Mouse (Mus musculus): ENCODE data around the gene Inf2. TPM values are rescaled to one million over a fixed set of nuclear protein-coding genes. Genes with fewer than 3 reads are reported as not detected.
A peak's percentile ranks its signal among the peaks of the same experiment; 100 is the strongest.

The Inf2 gene
- polyA plus RNA-seq, 1 experiment from 2014 or later: 2.2 TPM

- 13% methylated on average over 16 of the region's 16 CpGs for WGBS
- Histone ChIP-seq H3K4me1 (peaks cover 22% of the 10 kb centered on the region), H3K4me2 (replicated peaks) (peak overlapping the region; percentile 98), H3K27me3 (replicated peaks) (peaks cover 43% of the 10 kb centered on the region), H3K4me3 (peak overlapping the region; percentile 47), H3K27ac (no peak overlapping the region), H3K9ac (peak overlapping the region; percentile 69), H3K9me3 (no peaks in the 10 kb centered on the region), H3K36me3 (no peaks in the 10 kb centered on the region)
- peak; percentile 4; the same call in 1 of the 2 replicates for ATAC-seq (ENCODE audit: low FRiP score, low read depth)
Observed at GRCm38 (mm10) chr12:112620354-112621061, 31.9 kb downstream of the Inf2 start.

GRCm38 (mm10) chr12:112621900-112622299 is 33.3 kb downstream of the Inf2 start:
- no peak overlapping the region for H3K27ac ChIP-seq
- no peak overlapping the region for H3K4me2 ChIP-seq (replicated peaks)
- H3K4me1 ChIP-seq: peaks cover 22% of the 10 kb centered on the region
- H3K9ac ChIP-seq: no peak overlapping the region
- ATAC-seq (ENCODE audit: low FRiP score, low read depth): no peak
- H3K9me3 ChIP-seq: no peaks in the 10 kb centered on the region
- 87% methylated on average over 3 of the region's 3 CpGs for whole genome bisulfite sequencing
- no peaks in the 10 kb centered on the region for H3K36me3 ChIP-seq
- H3K4me3 ChIP-seq: no peak overlapping the region
- peaks cover 43% of the 10 kb centered on the region for H3K27me3 ChIP-seq (replicated peaks)

DNA sequence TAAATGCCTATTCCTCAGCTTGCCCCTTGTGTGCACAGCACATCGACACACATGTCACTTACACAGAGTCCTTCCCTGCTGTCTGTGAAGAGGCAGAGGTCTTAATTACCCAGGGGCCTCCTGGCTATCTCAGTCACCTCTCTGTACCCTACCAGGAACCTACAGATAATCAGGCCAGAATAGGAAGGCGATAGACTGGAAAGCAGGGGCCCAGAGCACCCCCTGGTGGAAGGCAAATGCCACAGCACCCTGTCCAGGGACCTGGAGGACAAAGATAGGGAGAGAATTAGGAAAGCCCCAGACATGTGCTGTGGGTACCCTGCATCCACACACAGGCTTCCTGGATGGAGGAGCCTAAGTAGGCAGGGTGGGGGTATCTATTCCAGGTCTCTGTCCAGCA is 35.2 kb downstream of the Inf2 start:
- no peaks in the 10 kb centered on the region for H3K36me3 ChIP-seq
- 17% methylated on average over 2 of the region's 2 CpGs for WGBS
- no peak overlapping the region for H3K9ac ChIP-seq
- H3K4me2 ChIP-seq (replicated peaks): no peak overlapping the region
- no peaks in the 10 kb centered on the region for H3K9me3 ChIP-seq
- no peak overlapping the region for H3K27ac ChIP-seq
- H3K4me1 ChIP-seq: peaks cover 22% of the 10 kb centered on the region
- peak; percentile 14; the same call in 1 of the 2 replicates for ATAC-seq (ENCODE audit: low FRiP score, low read depth)
- H3K27me3 ChIP-seq (replicated peaks): peaks cover 38% of the 10 kb centered on the region
- no peak overlapping the region for H3K4me3 ChIP-seq

GRCm38 (mm10) chr12:112625700-112626099 is 37.1 kb downstream of the Inf2 start:
- Histone ChIP-seq H3K4me3 (no peak overlapping the region), H3K9ac (no peak overlapping the region), H3K4me1 (peaks cover 12% of the 10 kb centered on the region; the same call in 1 of the 2 replicates), H3K36me3 (no peaks in the 10 kb centered on the region), H3K27ac (no peak overlapping the region), H3K4me2 (replicated peaks) (no peak overlapping the region), H3K9me3 (no peaks in the 10 kb centered on the region), H3K27me3 (replicated peaks) (peaks cover 18% of the 10 kb centered on the region)
- no peak for ATAC-seq (ENCODE audit: low FRiP score, low read depth)
- WGBS: 84% methylated on average over 4 of the region's 4 CpGs

- H3K9me3 ChIP-seq: no peaks in the 10 kb centered on the region
- 0 out of 2 replicates have a peak, but pooled peaks cover 12% of the 10 kb centered on the region for H3K4me1 ChIP-seq
- 79% methylated on average over 6 of the region's 6 CpGs for WGBS
- ATAC-seq (ENCODE audit: low FRiP score, low read depth): no peak
- H3K27me3 ChIP-seq (replicated peaks): peaks cover 11% of the 10 kb centered on the region
- H3K9ac ChIP-seq: no peak overlapping the region
- no peak overlapping the region for H3K4me2 ChIP-seq (replicated peaks)
- no peaks in the 10 kb centered on the region for H3K36me3 ChIP-seq
- H3K27ac ChIP-seq: no peak overlapping the region
- H3K4me3 ChIP-seq: no peak overlapping the region
Observed at GRCm38 (mm10) chr12:112626455-112626854, 37.9 kb downstream of the Inf2 start.

DNA sequence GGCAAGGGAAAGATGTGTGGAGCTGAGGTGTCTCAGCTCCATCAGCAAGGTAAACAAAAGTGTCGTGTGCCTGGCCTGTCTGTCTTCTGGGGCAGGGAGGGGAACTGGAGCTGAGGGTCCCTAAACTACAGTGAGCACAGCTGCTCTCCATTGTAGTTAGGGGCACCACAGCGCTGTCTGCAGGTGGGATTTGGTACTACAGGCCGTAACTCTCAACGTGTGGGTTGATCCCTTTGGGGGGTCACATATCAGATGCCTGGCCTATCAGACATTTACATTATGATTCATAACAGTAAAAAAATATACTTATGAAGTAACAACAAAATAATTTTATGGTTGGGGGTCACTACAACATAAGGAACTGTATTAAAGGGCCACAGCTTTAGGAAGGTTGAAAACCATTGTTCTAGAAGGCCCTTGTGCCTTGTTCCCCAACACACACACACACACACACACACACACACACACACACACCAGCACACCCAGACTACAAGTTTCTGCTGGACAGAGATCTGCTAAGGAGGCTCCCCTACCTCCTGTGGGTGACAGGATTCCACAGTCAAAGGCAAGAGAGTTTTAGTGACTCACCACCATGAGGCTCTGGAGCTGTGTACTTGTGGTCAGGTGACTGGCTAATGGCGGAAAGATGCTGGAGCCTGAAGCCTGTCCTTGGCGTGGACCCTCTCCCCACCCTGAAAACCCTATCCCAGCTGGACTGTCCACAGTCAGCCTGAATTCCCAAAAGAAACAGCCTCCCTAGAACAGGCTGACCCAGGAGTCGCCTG is 38.7 kb downstream of the Inf2 start:
- H3K4me2 ChIP-seq (replicated peaks): no peak overlapping the region
- 68% methylated on average over 7 of the region's 7 CpGs for WGBS
- no peak for ATAC-seq (ENCODE audit: low FRiP score, low read depth)
- no peak overlapping the region for H3K27ac ChIP-seq
- no peaks in the 10 kb centered on the region for H3K9me3 ChIP-seq
- 0 out of 2 replicates have a peak, but pooled peaks cover 4% of the 10 kb centered on the region for H3K27me3 ChIP-seq (replicated peaks)
- no peak overlapping the region for H3K9ac ChIP-seq
- no peaks in the 10 kb centered on the region for H3K36me3 ChIP-seq
- H3K4me3 ChIP-seq: no peak overlapping the region
- H3K4me1 ChIP-seq: 0 out of 2 replicates have a peak, but pooled peaks cover 12% of the 10 kb centered on the region

GRCm38 (mm10) chr12:112628197-112628596 is 39.6 kb downstream of the Inf2 start:
- H3K9me3 ChIP-seq: no peaks in the 10 kb centered on the region
- no peaks in the 10 kb centered on the region for H3K27me3 ChIP-seq (replicated peaks)
- H3K36me3 ChIP-seq: no peaks in the 10 kb centered on the region
- H3K4me2 ChIP-seq (replicated peaks): no peak overlapping the region
- 86% methylated on average over 6 of the region's 6 CpGs for WGBS
- ATAC-seq (ENCODE audit: low FRiP score, low read depth): no peak
- no peak overlapping the region for H3K4me3 ChIP-seq
- 0 out of 2 replicates have a peak, but pooled peaks cover 12% of the 10 kb centered on the region for H3K4me1 ChIP-seq
- no peak overlapping the region for H3K9ac ChIP-seq
- H3K27ac ChIP-seq: no peak overlapping the region

DNA sequence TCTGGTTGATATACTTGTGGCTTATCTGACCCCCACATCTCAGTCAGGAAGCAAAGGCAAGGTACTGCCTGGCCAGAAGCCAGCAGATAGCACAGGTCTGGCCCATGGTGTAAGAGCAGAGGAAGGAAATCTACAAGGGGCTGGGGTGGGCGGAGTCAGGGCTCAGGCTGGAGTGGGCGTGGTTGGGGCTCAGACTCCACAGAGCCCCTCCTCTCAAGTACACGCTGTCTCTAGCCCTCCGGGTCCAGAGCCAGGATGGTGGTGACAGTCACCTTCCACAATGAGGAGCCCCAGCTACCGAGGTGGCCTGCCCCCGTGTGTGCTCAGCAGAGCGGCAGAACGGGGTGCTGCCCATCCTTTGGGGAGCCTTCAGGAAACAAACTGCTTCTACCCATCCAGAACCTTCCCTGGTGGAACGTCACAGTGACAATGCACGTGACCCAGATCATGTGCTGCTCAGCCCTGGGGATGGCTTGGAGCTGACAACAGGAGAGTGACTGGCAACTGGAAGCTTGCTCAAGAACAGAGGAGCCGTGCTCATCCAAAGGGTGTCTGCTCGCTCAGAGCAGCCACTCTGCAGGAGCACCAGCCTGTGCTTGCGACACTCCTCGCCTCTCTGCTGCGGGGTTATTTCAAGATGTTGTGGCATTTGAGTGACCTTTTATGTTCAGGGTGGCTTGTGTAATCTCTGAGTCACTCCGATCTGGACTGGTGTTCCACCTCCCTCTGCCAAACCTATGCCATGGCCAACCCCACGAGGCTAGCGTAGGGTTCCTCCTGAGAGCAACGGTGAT is 40.5 kb downstream of the Inf2 start:
- ATAC-seq (ENCODE audit: low FRiP score, low read depth): peak; percentile 51
- no peak overlapping the region for H3K9ac ChIP-seq
- no peaks in the 10 kb centered on the region for H3K36me3 ChIP-seq
- H3K27ac ChIP-seq: no peak overlapping the region
- H3K4me3 ChIP-seq: no peak overlapping the region
- H3K27me3 ChIP-seq (replicated peaks): no peaks in the 10 kb centered on the region
- no peaks in the 10 kb centered on the region for H3K9me3 ChIP-seq
- 38% methylated on average over 19 of the region's 19 CpGs for WGBS
- 0 out of 2 replicates have a peak, but pooled peaks cover 11% of the 10 kb centered on the region for H3K4me1 ChIP-seq
- H3K4me2 ChIP-seq (replicated peaks): peak overlapping the region; percentile 53

DNA sequence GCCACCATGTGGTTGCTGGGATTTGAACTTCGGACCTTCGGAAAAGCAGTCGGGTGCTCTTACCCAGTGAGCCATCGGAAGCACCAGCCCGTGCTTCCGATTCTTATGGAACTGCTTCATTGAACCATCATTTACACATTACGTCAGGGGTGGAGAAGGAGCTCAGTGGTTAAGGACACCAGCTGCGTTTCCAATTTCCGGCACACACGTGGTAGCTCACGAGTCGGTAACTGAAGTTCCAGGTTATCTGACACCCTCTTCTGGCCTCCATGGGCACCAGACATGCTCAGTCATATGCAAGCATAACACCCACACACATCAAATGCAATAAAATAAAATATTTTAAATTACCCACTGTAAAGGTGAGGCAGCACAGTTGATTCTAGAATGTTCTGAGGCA is 41.4 kb downstream of the Inf2 start:
- WGBS: 94% methylated on average over 12 of the region's 12 CpGs
- Histone ChIP-seq H3K27ac (no peak overlapping the region), H3K27me3 (replicated peaks) (no peaks in the 10 kb centered on the region), H3K36me3 (no peaks in the 10 kb centered on the region), H3K9ac (no peak overlapping the region), H3K9me3 (no peaks in the 10 kb centered on the region), H3K4me2 (replicated peaks) (no peak overlapping the region), H3K4me3 (no peak overlapping the region), H3K4me1 (0 out of 2 replicates have a peak, but pooled peaks cover 8% of the 10 kb centered on the region)
- ATAC-seq (ENCODE audit: low FRiP score, low read depth): no peak

- Histone ChIP-seq H3K4me3 (no peak overlapping the region), H3K9me3 (no peaks in the 10 kb centered on the region), H3K4me1 (0 out of 2 replicates have a peak, but pooled peaks cover 8% of the 10 kb centered on the region), H3K4me2 (replicated peaks) (no peak overlapping the region), H3K36me3 (no peaks in the 10 kb centered on the region), H3K27me3 (replicated peaks) (no peaks in the 10 kb centered on the region), H3K27ac (no peak overlapping the region), H3K9ac (no peak overlapping the region)
- ATAC-seq (ENCODE audit: low FRiP score, low read depth): no peak
- 84% methylated on average over 5 of the region's 5 CpGs for WGBS
Observed at GRCm38 (mm10) chr12:112630796-112631195, 42.2 kb downstream of the Inf2 start.

DNA sequence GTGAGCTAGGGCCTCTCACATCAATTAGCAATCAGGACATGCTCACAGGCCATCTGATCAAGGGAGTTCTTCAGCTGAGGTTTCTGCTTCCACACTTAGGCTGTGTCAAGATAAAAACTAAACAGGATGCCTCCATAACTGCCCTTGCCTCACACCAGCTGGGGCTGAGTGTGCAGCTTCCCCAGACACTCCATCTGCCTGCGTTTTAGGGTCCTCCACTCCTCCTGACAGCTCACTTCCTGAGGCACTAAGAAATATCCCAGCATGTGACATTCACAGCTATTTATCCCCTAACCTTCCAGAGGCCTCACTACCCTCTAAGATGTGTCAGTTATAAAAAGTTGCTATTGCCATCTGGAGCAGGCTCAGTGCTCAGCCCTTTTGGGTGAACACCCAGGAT is 42.9 kb downstream of the Inf2 start:
- H3K9me3 ChIP-seq: no peaks in the 10 kb centered on the region
- H3K4me2 ChIP-seq (replicated peaks): no peak overlapping the region
- 0 out of 2 replicates have a peak, but pooled peaks cover 8% of the 10 kb centered on the region for H3K4me1 ChIP-seq
- no peaks in the 10 kb centered on the region for H3K27me3 ChIP-seq (replicated peaks)
- no peak overlapping the region for H3K27ac ChIP-seq
- no peak overlapping the region for H3K9ac ChIP-seq
- H3K4me3 ChIP-seq: no peak overlapping the region
- WGBS: 59% methylated on average over 1 of the region's 1 CpGs
- ATAC-seq (ENCODE audit: low FRiP score, low read depth): no peak
- H3K36me3 ChIP-seq: no peaks in the 10 kb centered on the region
